Mouse (Mus musculus) G1E (cell line): ENCODE results near the gene Defb19. TPM values are rescaled to one million over a fixed set of nuclear protein-coding genes. Genes with fewer than 3 reads are reported as not detected.

ENCODE experiments used
- ATAC-seq: 2 replicates; pipeline ENCODE4 v1.8.0; 2016; ENCODE audit warnings: mild to moderate bottlenecking; ENCODE audit not compliant: insufficient number of reproducible peaks, poor library complexity, low FRiP score, severe bottlenecking; ENCODE audit errors: extremely low read depth
- DNase-seq: peaks from one replicate; pipeline ENCODE4 v3.0.0; 2012; ENCODE audit warnings: low spot score
- H3K27me3 ChIP-seq: 2 replicates; pipeline ENCODE4 v1.6.1; 2012; ENCODE audit warnings: mild to moderate bottlenecking, low read length, inconsistent platforms; ENCODE audit not compliant: insufficient read depth
- H3K36me3 ChIP-seq: replicated peaks from 2 replicates; pipeline ENCODE3; 2012; ENCODE audit warnings: mild to moderate bottlenecking, inconsistent platforms
- H3K4me1 ChIP-seq: 2 replicates; pipeline ENCODE4 v1.6.1; 2012; ENCODE audit warnings: low read depth, low read length, inconsistent platforms, mixed read lengths; ENCODE audit not compliant: insufficient read depth
- H3K4me3 ChIP-seq: 2 replicates; pipeline ENCODE4 v1.5.1; 2012; ENCODE audit warnings: low read depth, mild to moderate bottlenecking, inconsistent platforms, low read length, moderate library complexity, mixed read lengths
- H3K9me3 ChIP-seq: replicated peaks from 2 replicates; pipeline ENCODE4 v1.6.1; 2012; ENCODE audit warnings: inconsistent platforms
- CTCF ChIP-seq: IDR thresholded peaks from 2 replicates; pipeline ENCODE4 v1.5.1; 2012; ENCODE audit warnings: low read depth, low read length, inconsistent platforms, mixed read lengths
- GATA1 ChIP-seq: IDR thresholded peaks from 2 replicates; pipeline ENCODE4 v1.6.1; 2012; ENCODE audit warnings: borderline replicate concordance, low read length, inconsistent platforms, mixed read lengths
- GATA2 ChIP-seq: IDR thresholded peaks from 2 replicates; pipeline ENCODE4 v1.6.1; 2012; ENCODE audit warnings: low read depth, low read length, inconsistent platforms, borderline replicate concordance
- POLR2AphosphoS5 ChIP-seq: IDR thresholded peaks from 2 replicates; pipeline ENCODE4 v1.6.1; 2012; ENCODE audit warnings: low read depth, low read length, inconsistent platforms; ENCODE audit not compliant: insufficient replicate concordance
- TAL1 ChIP-seq: conservative IDR thresholded peaks from 2 replicates; pipeline ENCODE4 v1.6.1; 2012; ENCODE audit warnings: low read depth, low read length, inconsistent platforms, mixed read lengths
- polyA plus RNA-seq: library from polyadenylated mRNA; stranded (reverse); fragments of >175 nt; gene quantifications from 2 replicates; pipeline ENCODE4 v1.2.3, GENCODE M21; 2012
- total RNA-seq, 2 experiments: library from RNA; stranded (forward) in 1 of 2; stranded (reverse) in 1 of 2; fragments of 200-1000 nt in 1 of 2; fragments of >200 nt in 1 of 2; fragmentation: Nextera tagmentation in 1 of 2; gene quantifications; 2 replicates each; pipeline ENCODE4 v1.2.3; 2014 to 2017

Gene Defb19
- total and polyA plus RNA-seq, 3 experiments: not detected

GRCm38 (mm10) chr2:152573484-152573883 is 6.6 kb downstream of the Defb19 start:
- H3K4me1 ChIP-seq: no peaks in the 10 kb centered on the region
- ATAC-seq: no peak
- TF ChIP-seq TAL1 (no peak), GATA2 (no peak), GATA1 (no peak), CTCF (no peak), POLR2AphosphoS5 (no peak)
- H3K9me3 ChIP-seq: no peaks in the 10 kb centered on the region
- H3K27me3 ChIP-seq: no peaks in the 10 kb centered on the region; the same call in 1 of the 2 replicates
- H3K4me3 ChIP-seq: no peak overlapping the region
- no peaks in the 10 kb centered on the region for H3K36me3 ChIP-seq
- no peak for DNase-seq

- Histone ChIP-seq H3K9me3 (no peaks in the 10 kb centered on the region), H3K4me1 (no peaks in the 10 kb centered on the region), H3K36me3 (no peaks in the 10 kb centered on the region), H3K4me3 (no peak within 1 kb of the TSS), H3K27me3 (no peaks in the 10 kb centered on the region; the same call in 1 of the 2 replicates)
- DNase-seq: no peak
- no peak for TF ChIP-seq GATA1
- no peak for TF ChIP-seq GATA2
- TF ChIP-seq POLR2AphosphoS5: no peak
- TF ChIP-seq CTCF: peak; percentile 21; the same call in 1 of the 2 replicates
- ATAC-seq: no peak
These were observed 7.9 kb downstream of the Defb19 start, which contains the start of gene Defb21 for GRCm38 (mm10) chr2:152572114-152572794. Defb21 (plus strand) TSS chr2:152572744.

GRCm38 (mm10) chr2:152570313-152570712 is 9.8 kb downstream of the Defb19 start:
- Histone ChIP-seq H3K9me3 (no peaks in the 10 kb centered on the region), H3K27me3 (no peaks in the 10 kb centered on the region; the same call in 1 of the 2 replicates), H3K36me3 (no peaks in the 10 kb centered on the region), H3K4me1 (no peaks in the 10 kb centered on the region), H3K4me3 (no peak overlapping the region)
- TF ChIP-seq GATA2 (no peak), GATA1 (no peak), POLR2AphosphoS5 (no peak), CTCF (no peak), TAL1 (no peak)
- DNase-seq: no peak
- no peak for ATAC-seq

- Histone ChIP-seq H3K27me3 (no peaks in the 10 kb centered on the region; the same call in 1 of the 2 replicates), H3K4me3 (no peak overlapping the region), H3K9me3 (no peaks in the 10 kb centered on the region), H3K36me3 (no peaks in the 10 kb centered on the region), H3K4me1 (no peaks in the 10 kb centered on the region)
- DNase-seq: no peak
- no peak for TF ChIP-seq GATA1
- no peak for TF ChIP-seq CTCF
- TF ChIP-seq POLR2AphosphoS5: no peak
- no peak for TF ChIP-seq GATA2
- TF ChIP-seq TAL1: no peak
- no peak for ATAC-seq
These were observed 10.2 kb downstream of the Defb19 start for GRCm38 (mm10) chr2:152569881-152570280.

- no peak for TF ChIP-seq TAL1
- no peak for DNase-seq
- H3K4me3 ChIP-seq: no peak within 1 kb of the TSS
- H3K36me3 ChIP-seq: no peaks in the 10 kb centered on the region
- no peaks in the 10 kb centered on the region for H3K9me3 ChIP-seq
- H3K27me3 ChIP-seq: no peaks in the 10 kb centered on the region; the same call in 1 of the 2 replicates
- ATAC-seq: no peak
- H3K4me1 ChIP-seq: no peaks in the 10 kb centered on the region
These were observed 11.1 kb downstream of the Defb19 start, which contains the start of gene Gm17416 for GRCm38 (mm10) chr2:152569038-152569437. Gm17416 (plus strand) TSS chr2:152569338.

- ATAC-seq: no peak
- H3K4me3 ChIP-seq: no peak overlapping the region
These were observed 23.5 kb downstream of the Defb19 start for GRCm38 (mm10) chr2:152556655-152557054.

More at GRCm38 (mm10) chr2:152556655-152557054, 23.5 kb downstream of the Defb19 start:
- DNase-seq: no peak
- no peaks in the 10 kb centered on the region for H3K36me3 ChIP-seq
- no peaks in the 10 kb centered on the region for H3K4me1 ChIP-seq
- peaks cover 8% of the 10 kb centered on the region for H3K27me3 ChIP-seq
- TF ChIP-seq POLR2AphosphoS5: no peak
- TF ChIP-seq GATA1: no peak
- no peak for TF ChIP-seq GATA2
- no peak for TF ChIP-seq TAL1
- TF ChIP-seq CTCF: no peak
- H3K9me3 ChIP-seq: no peaks in the 10 kb centered on the region
